Mouse (Mus musculus): ENCODE results near the gene Cacul1. TPM values are rescaled to one million over a fixed set of nuclear protein-coding genes. Genes with fewer than 3 reads are reported as not detected.

The Cacul1 gene
- polyA plus RNA-seq, 1 experiment from 2014 or later: 12.5 TPM

DNA sequence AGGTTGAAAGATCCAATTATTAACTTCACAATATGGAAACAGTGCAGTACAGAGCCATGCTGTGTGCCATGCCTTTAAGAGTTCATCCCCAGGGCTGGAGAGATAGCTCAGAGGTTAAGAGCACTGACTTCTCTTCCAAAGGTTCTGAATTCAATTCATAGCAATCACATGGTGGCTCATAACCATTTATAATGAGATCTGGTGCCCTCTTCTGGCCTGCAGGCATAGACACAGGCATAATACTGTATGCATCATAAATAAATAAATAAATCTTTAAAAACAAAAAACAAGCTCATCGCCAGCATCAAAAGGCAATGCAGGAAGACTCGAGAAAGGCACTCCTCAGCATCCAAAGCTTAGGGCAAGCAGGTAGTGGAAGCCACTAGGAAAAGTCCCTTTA is 37.5 kb downstream of the Cacul1 start:
- 88% methylated on average over 2 of the region's 2 CpGs for WGBS
- H3K27me3 ChIP-seq (replicated peaks; ENCODE audit: insufficient read depth, low read length): no peaks in the 10 kb centered on the region

DNA sequence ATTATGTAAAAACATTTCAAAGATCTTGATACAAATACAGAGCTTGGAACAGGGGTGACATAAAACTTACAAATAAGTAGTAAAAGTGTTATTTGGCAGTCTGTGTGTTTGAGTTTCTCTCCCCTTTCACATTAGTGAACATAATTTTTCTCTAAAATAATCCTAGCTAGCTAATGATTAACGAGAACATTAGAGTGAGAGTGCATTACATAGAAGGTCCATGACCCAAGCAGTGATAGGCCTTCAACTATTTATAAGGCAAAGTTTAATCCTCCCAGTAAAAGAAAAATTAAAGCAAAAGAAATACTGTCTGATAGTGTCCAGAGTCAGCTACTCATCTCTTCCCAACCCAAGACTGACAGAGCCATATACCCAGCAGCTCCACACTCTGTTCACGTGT is 48.9 kb downstream of the Cacul1 start:
- DNase-seq (ENCODE audit: low spot score) (no peak), ATAC-seq (no peak)
- WGBS: 97% methylated on average over 2 of the region's 2 CpGs
- Histone ChIP-seq H3K36me3 (ENCODE audit: insufficient read depth, low read length) (no peaks in the 10 kb centered on the region; the same call in 1 of the 2 replicates), H3K27me3 (replicated peaks; ENCODE audit: insufficient read depth, low read length) (no peaks in the 10 kb centered on the region), H3K4me1 (ENCODE audit: insufficient read depth, low read depth, low read length) (no peaks in the 10 kb centered on the region; the same call in 1 of the 2 replicates), H3K4me3 (ENCODE audit: low read depth, low read length) (no peak overlapping the region), H3K9me3 (ENCODE audit: low read length) (no peaks in the 10 kb centered on the region), H3K27ac (ENCODE audit: low read length) (no peak overlapping the region), H3K4me2 (replicated peaks; ENCODE audit: low read depth, low read length) (no peak overlapping the region), H3K9ac (replicated peaks; ENCODE audit: low read depth) (no peak overlapping the region)
- TF ChIP-seq CTCF (IDR thresholded peaks at IDR 0.05): no peak
- TF ChIP-seq EP300 (IDR thresholded peaks at IDR 0.05): no peak

More for the DNA sequence above, 37.5 kb downstream of the Cacul1 start:
- DNase-seq (ENCODE audit: low spot score): peak; percentile 25
- Histone ChIP-seq H3K27ac (ENCODE audit: low read length) (no peak overlapping the region), H3K4me1 (ENCODE audit: insufficient read depth, low read depth, low read length) (no peaks in the 10 kb centered on the region), H3K36me3 (ENCODE audit: insufficient read depth, low read length) (peaks cover 8% of the 10 kb centered on the region; the same call in 1 of the 2 replicates), H3K9me3 (ENCODE audit: low read length) (no peaks in the 10 kb centered on the region), H3K4me3 (ENCODE audit: low read depth, low read length) (no peak overlapping the region), H3K4me2 (replicated peaks; ENCODE audit: low read depth, low read length) (no peak overlapping the region), H3K9ac (replicated peaks; ENCODE audit: low read depth) (no peak overlapping the region)
- peak; percentile 57 for TF ChIP-seq CTCF (IDR thresholded peaks at IDR 0.05)
- TF ChIP-seq EP300 (IDR thresholded peaks at IDR 0.05): no peak
- ATAC-seq: no peak

- ATAC-seq (no peak), DNase-seq (ENCODE audit: low spot score) (no peak)
- Histone ChIP-seq H3K36me3 (ENCODE audit: insufficient read depth, low read length) (no peaks in the 10 kb centered on the region; the same call in 1 of the 2 replicates), H3K9me3 (ENCODE audit: low read length) (no peaks in the 10 kb centered on the region), H3K4me1 (ENCODE audit: insufficient read depth, low read depth, low read length) (no peaks in the 10 kb centered on the region; the same call in 1 of the 2 replicates), H3K9ac (replicated peaks; ENCODE audit: low read depth) (no peak overlapping the region), H3K27me3 (replicated peaks; ENCODE audit: insufficient read depth, low read length) (no peaks in the 10 kb centered on the region), H3K4me2 (replicated peaks; ENCODE audit: low read depth, low read length) (no peak overlapping the region), H3K27ac (ENCODE audit: low read length) (no peak overlapping the region), H3K4me3 (ENCODE audit: low read depth, low read length) (no peak overlapping the region)
- WGBS: 83% methylated on average over 1 of the region's 1 CpGs
- TF ChIP-seq CTCF (IDR thresholded peaks at IDR 0.05) (no peak), EP300 (IDR thresholded peaks at IDR 0.05) (no peak)
These were observed 50.7 kb downstream of the Cacul1 start for GRCm38 (mm10) chr19:60530171-60530570.

DNA sequence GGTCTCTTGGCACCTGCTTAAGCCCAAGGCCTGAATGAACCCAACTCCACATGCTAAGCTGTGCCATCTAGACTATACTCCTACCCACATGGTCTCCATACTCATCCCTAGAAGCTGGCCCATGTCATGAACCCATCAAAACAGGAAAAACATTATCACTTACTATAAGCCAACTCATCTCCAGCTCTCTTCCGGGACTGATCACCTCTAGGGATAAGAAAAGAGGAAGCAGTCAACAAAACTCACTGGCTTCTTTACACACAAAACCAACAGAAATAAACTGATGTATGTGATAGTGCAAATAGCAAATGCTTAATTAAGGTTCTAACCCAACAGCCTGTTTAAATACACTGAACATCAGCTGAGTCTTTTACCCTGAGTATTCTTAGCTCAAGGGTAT is 51.5 kb downstream of the Cacul1 start:
- H3K27ac ChIP-seq (ENCODE audit: low read length): no peak overlapping the region
- H3K27me3 ChIP-seq (replicated peaks; ENCODE audit: insufficient read depth, low read length): no peaks in the 10 kb centered on the region
- DNase-seq (ENCODE audit: low spot score) (no peak), ATAC-seq (no peak)
- no peak for TF ChIP-seq CTCF (IDR thresholded peaks at IDR 0.05)
- TF ChIP-seq EP300 (IDR thresholded peaks at IDR 0.05): no peak
- H3K4me1 ChIP-seq (ENCODE audit: insufficient read depth, low read depth, low read length): no peaks in the 10 kb centered on the region; the same call in 1 of the 2 replicates
- H3K4me3 ChIP-seq (ENCODE audit: low read depth, low read length): no peak overlapping the region
- no peak overlapping the region for H3K4me2 ChIP-seq (replicated peaks; ENCODE audit: low read depth, low read length)
- no peaks in the 10 kb centered on the region for H3K9me3 ChIP-seq (ENCODE audit: low read length)
- 88% methylated on average over 1 of the region's 1 CpGs for WGBS
- H3K36me3 ChIP-seq (ENCODE audit: insufficient read depth, low read length): no peaks in the 10 kb centered on the region; the same call in 1 of the 2 replicates
- no peak overlapping the region for H3K9ac ChIP-seq (replicated peaks; ENCODE audit: low read depth)

DNA sequence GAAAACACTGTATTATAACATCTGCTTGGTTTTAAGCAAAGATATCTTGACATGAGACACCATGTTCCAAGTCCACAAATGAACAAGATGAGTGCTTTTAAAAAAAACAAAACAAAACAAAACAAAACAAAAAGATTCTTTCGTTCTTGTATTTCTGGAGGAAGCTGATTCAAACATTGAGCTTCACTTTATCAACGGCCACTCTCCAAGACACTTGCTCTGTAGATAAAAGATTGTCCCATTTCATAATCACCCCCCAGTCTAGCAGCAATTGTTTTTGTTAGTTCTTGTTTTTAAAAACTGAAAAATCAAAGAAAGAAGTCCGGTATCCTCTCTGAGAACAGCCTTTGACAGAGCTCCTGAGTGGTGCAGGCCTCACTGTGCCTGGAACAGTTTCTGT is 52.2 kb downstream of the Cacul1 start:
- H3K36me3 ChIP-seq (ENCODE audit: insufficient read depth, low read length): no peaks in the 10 kb centered on the region; the same call in 1 of the 2 replicates
- no peak overlapping the region for H3K4me2 ChIP-seq (replicated peaks; ENCODE audit: low read depth, low read length)
- no peaks in the 10 kb centered on the region for H3K9me3 ChIP-seq (ENCODE audit: low read length)
- H3K27ac ChIP-seq (ENCODE audit: low read length): no peak overlapping the region
- no peaks in the 10 kb centered on the region for H3K27me3 ChIP-seq (replicated peaks; ENCODE audit: insufficient read depth, low read length)
- WGBS: 71% methylated on average over 3 of the region's 3 CpGs
- no peak for TF ChIP-seq CTCF (IDR thresholded peaks at IDR 0.05)
- TF ChIP-seq EP300 (IDR thresholded peaks at IDR 0.05): no peak
- ATAC-seq: no peak
- no peak overlapping the region for H3K9ac ChIP-seq (replicated peaks; ENCODE audit: low read depth)
- DNase-seq (ENCODE audit: low spot score): no peak
- H3K4me3 ChIP-seq (ENCODE audit: low read depth, low read length): no peak overlapping the region
- H3K4me1 ChIP-seq (ENCODE audit: insufficient read depth, low read depth, low read length): no peaks in the 10 kb centered on the region

DNA sequence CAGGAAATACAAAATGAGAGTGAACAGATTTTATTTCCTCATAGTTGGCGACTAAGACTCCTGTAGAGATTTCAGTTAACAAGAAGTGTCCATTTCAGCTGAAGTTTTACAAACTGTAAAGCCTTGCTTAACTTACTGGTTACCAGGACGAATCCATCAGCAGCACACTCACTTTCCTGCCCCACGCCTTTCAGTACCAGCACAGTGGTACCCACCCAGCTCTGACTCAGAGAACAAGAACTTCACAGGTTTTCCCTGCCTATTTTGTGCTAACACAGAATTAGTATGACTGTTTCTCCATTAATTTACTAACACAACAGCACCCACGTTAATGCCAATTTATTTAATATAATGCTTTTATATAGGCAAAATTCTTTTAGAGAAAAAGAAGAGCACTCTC is 53.9 kb downstream of the Cacul1 start:
- WGBS: 73% methylated on average over 4 of the region's 4 CpGs
- TF ChIP-seq CTCF (IDR thresholded peaks at IDR 0.05): no peak
- H3K4me1 ChIP-seq (ENCODE audit: insufficient read depth, low read depth, low read length): no peaks in the 10 kb centered on the region
- DNase-seq (ENCODE audit: low spot score) (peak; percentile 24), ATAC-seq (no peak)
- no peak overlapping the region for H3K9ac ChIP-seq (replicated peaks; ENCODE audit: low read depth)
- H3K27ac ChIP-seq (ENCODE audit: low read length): no peak overlapping the region
- H3K36me3 ChIP-seq (ENCODE audit: insufficient read depth, low read length): no peaks in the 10 kb centered on the region; the same call in 1 of the 2 replicates
- H3K4me3 ChIP-seq (ENCODE audit: low read depth, low read length): no peak overlapping the region
- no peaks in the 10 kb centered on the region for H3K9me3 ChIP-seq (ENCODE audit: low read length)
- no peaks in the 10 kb centered on the region for H3K27me3 ChIP-seq (replicated peaks; ENCODE audit: insufficient read depth, low read length)
- no peak overlapping the region for H3K4me2 ChIP-seq (replicated peaks; ENCODE audit: low read depth, low read length)

DNA sequence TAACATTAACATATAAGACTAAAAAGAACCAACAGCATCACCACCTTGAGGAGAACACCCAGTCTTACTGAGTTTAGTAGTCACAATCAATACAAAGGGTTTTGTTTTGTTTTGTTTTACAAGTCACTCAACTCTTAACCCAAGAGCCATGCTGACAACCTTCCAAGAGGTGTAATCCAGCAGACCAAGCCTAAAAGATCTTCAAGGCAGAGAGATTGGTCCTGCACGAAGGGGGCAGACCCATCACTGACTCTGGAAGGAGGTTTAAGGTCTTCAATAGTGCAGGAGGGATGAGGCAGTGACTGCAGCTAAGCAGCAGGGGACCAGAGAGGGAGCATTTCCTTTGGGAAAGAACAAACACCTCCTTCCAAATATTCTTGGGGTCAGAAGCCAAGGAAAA is 55.7 kb downstream of the Cacul1 start:
- DNase-seq (ENCODE audit: low spot score): no peak
- Histone ChIP-seq H3K4me2 (replicated peaks; ENCODE audit: low read depth, low read length) (no peak overlapping the region), H3K4me1 (ENCODE audit: insufficient read depth, low read depth, low read length) (no peaks in the 10 kb centered on the region), H3K27me3 (replicated peaks; ENCODE audit: insufficient read depth, low read length) (no peaks in the 10 kb centered on the region), H3K36me3 (ENCODE audit: insufficient read depth, low read length) (no peaks in the 10 kb centered on the region; the same call in 1 of the 2 replicates), H3K4me3 (ENCODE audit: low read depth, low read length) (no peak overlapping the region), H3K9ac (replicated peaks; ENCODE audit: low read depth) (no peak overlapping the region), H3K9me3 (ENCODE audit: low read length) (no peaks in the 10 kb centered on the region), H3K27ac (ENCODE audit: low read length) (no peak overlapping the region)
- TF ChIP-seq EP300 (IDR thresholded peaks at IDR 0.05): no peak
- no peak for TF ChIP-seq CTCF (IDR thresholded peaks at IDR 0.05)
- 85% methylated on average over 1 of the region's 1 CpGs for WGBS
- no peak for ATAC-seq
